Mouse (Mus musculus) liver, embryonic 14.5 days (tissue): ENCODE measurements at regions not wholly inside any gene's neighbourhood (a gene's known extent, or its start where the extent isn't known, plus 50 kb on each side); places are given as distances from the start of the nearest gene placed in this dataset.

Source experiments
- CTCF ChIP-seq: IDR thresholded peaks from 2 replicates; pipeline ENCODE4 v1.5.1; 2016; ENCODE audit warnings: antibody characterized with exemption, low read depth, control low read depth
- EP300 ChIP-seq: IDR thresholded peaks from 2 replicates; pipeline ENCODE4 v1.6.1; 2016; ENCODE audit warnings: antibody characterized with exemption, low read depth

- TF ChIP-seq CTCF, result no peak
- no peak for TF ChIP-seq EP300
Measured at GRCm38 (mm10) chr9:33934071-33934470, 551.6 kb upstream of the Kirrel3 start.
